Comparison of ENCODE assay signal across 7 mouse cellular contexts in the genomic region with DNA sequence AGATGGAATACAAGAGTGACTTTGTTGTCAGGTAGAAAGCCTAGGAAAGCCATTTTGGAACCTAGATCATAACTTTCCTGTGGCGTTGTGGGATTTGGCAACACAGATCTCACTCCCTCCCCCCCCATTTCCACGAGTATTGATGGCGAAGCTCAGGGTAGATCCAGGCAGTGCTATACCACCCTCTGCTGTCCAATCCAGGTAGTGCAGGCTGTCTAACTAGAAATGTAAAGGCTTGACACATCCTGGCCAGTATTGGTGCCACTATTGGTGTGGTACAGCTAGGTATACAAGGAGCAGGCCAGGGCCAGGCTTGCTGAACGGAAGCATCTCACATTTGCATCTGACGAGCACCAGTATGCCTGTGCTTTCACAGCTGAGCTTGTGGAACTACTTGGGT. TPM values are rescaled to one million over a fixed set of nuclear protein-coding genes. Genes with fewer than 3 reads are reported as not detected.
DNase-seq lines count a peak whose midpoint lies in the region; ATAC-seq lines count a peak whose summit lies in the region.

No protein-coding gene starts in this region.

- H3K27me3 ChIP-seq in forebrain, embryonic 16.5 days (replicated peaks; ENCODE audit: control insufficient read depth, insufficient read depth, low read length) = no peaks in the 10 kb centered on the region
- H3K27me3 ChIP-seq in hindbrain, embryonic 15.5 days = 0 out of 2 replicates have a peak, but pooled peaks cover 2% of the 10 kb centered on the region

- no peaks in the 10 kb centered on the region for H3K4me1 ChIP-seq in forebrain, embryonic 16.5 days (replicated peaks; ENCODE audit: control insufficient read depth, insufficient read depth, low read length)
- H3K4me1 ChIP-seq in hindbrain, embryonic 15.5 days (replicated peaks) = no peaks in the 10 kb centered on the region

- WGBS in forebrain, embryonic 16.5 days = 11% methylated on average over 5 of the region's 5 CpGs
- WGBS in hindbrain, embryonic 15.5 days = 20% methylated on average over 5 of the region's 5 CpGs

- no peak overlapping the region for H3K27ac ChIP-seq in forebrain, embryonic 16.5 days (ENCODE audit: low read length)
- no peak overlapping the region for H3K27ac ChIP-seq in hindbrain, embryonic 15.5 days (replicated peaks)

- H3K4me2 ChIP-seq in forebrain, embryonic 16.5 days (ENCODE audit: low read length) = no peak overlapping the region
- no peak overlapping the region for H3K4me2 ChIP-seq in hindbrain, embryonic 15.5 days

- H3K36me3 ChIP-seq in forebrain, embryonic 16.5 days (ENCODE audit: control insufficient read depth, insufficient read depth) = no peaks in the 10 kb centered on the region
- no peaks in the 10 kb centered on the region for H3K36me3 ChIP-seq in hindbrain, embryonic 15.5 days

- no peaks in the 10 kb centered on the region for H3K9me3 ChIP-seq in forebrain, embryonic 16.5 days (ENCODE audit: control insufficient read depth, low read length)
- H3K9me3 ChIP-seq in hindbrain, embryonic 15.5 days = no peaks in the 10 kb centered on the region

- ATAC-seq in forebrain, embryonic 16.5 days = peak; percentile 83
- ATAC-seq in hindbrain, embryonic 15.5 days (ENCODE audit: low FRiP score, low read depth) = peak; percentile 77
- peak; percentile 95 for ATAC-seq in megakaryocyte, adult 5-6 weeks (ENCODE audit: poor library complexity, severe bottlenecking)

- no peak overlapping the region for H3K4me3 ChIP-seq in forebrain, embryonic 16.5 days (replicated peaks; ENCODE audit: low read length)
- H3K4me3 ChIP-seq in hindbrain, embryonic 15.5 days = no peak overlapping the region

- H3K9ac ChIP-seq in forebrain, embryonic 16.5 days (replicated peaks; ENCODE audit: low read depth, low read length) = no peak overlapping the region
- H3K9ac ChIP-seq in hindbrain, embryonic 15.5 days = no peak overlapping the region

- DNase-seq in T-cell, adult 2 months (ENCODE audit: low spot score) = peak; percentile 29
- peak; percentile 60 to 78 for DNase-seq in cerebellum, adult 18-20 months
- DNase-seq in layer of hippocampus, postnatal 25 days (ENCODE audit: extremely low spot score in 1 of 2, low spot score in 1 of 2) = peak; percentile 82 to 97
- peak; percentile 79 for DNase-seq in right cerebral cortex, postnatal 14 days

RNA-seq across cellular contexts. Expression of a gene that starts 18.6 kb away (rescaled TPM):
- polyA plus RNA-seq in forebrain, embryonic 16.5 days (2015; fragmentation: Nextera tagmentation; extraction: Ambion mirVana) = 1.0 and 2.7 TPM in 2 replicates
- 3.8 and 4.5 TPM in 2 replicates for polyA plus RNA-seq in hindbrain, embryonic 15.5 days (2015; fragmentation: Nextera tagmentation; extraction: Ambion mirVana)
- 1 to 10 TPM; 2.5 to 4.6 TPM for total RNA-seq in layer of hippocampus, postnatal 25 days (2021)
- 2.4 and 3.0 TPM in 2 replicates for total RNA-seq in megakaryocyte, adult 5-6 weeks (2015)
- total RNA-seq in megakaryocyte, adult 5-6 weeks (2017) = 3.8 and 4.5 TPM in 2 replicates

RNA-seq across cellular contexts. Expression of a gene that starts 55.3 kb away (rescaled TPM):
- polyA plus RNA-seq in forebrain, embryonic 16.5 days (2015; fragmentation: Nextera tagmentation; extraction: Ambion mirVana) = 0.04 TPM in 1 of 2 replicates, not detected in the other
- 0.03 TPM in 2 replicates for polyA plus RNA-seq in hindbrain, embryonic 15.5 days (2015; fragmentation: Nextera tagmentation; extraction: Ambion mirVana)
- under 1 TPM; 0.02 TPM for total RNA-seq in layer of hippocampus, postnatal 25 days (2021)
- 14.7 and 18.4 TPM in 2 replicates for total RNA-seq in megakaryocyte, adult 5-6 weeks (2015)
- 13.4 and 19.0 TPM in 2 replicates for total RNA-seq in megakaryocyte, adult 5-6 weeks (2017)

Comparison
In these comparisons a context has a peak if more than half of its experiments do, and no peak if none do; other contexts are left out.
1. DNase-seq: peak in every context shown above with its lines; median percentile 90 in layer of hippocampus, postnatal 25 days; 79 in right cerebral cortex, postnatal 14 days; 69 in cerebellum, adult 18-20 months; 29 in T-cell, adult 2 months.
2. RNA of a gene that starts 55.3 kb away (total RNA-seq): 13.4 to 19.0 TPM in megakaryocyte, adult 5-6 weeks; 0.02 TPM in layer of hippocampus, postnatal 25 days; every median in the first group is over 10 times any median in the second.
3. Peak in every context shown above with its lines, with median percentiles within 50 percentile points of each other: ATAC-seq.